Mouse (Mus musculus): ENCODE measurements around the gene Olfr1508. TPM values are rescaled to one million over a fixed set of nuclear protein-coding genes. Genes with fewer than 3 reads are reported as not detected.

The Olfr1508 gene
- polyA plus RNA-seq, 1 experiment = not detected

Other genes starting within 250 kb of the Olfr1508 start
- gene Chd8, start 209.7 kb downstream of the Olfr1508 start, polyA plus RNA-seq (2011; ENCODE audit: insufficient read depth, insufficient read length, low replicate concordance, missing spikeins) = 38.2 and 71.8 TPM in 2 replicates
- gene Tox4, start 188.3 kb downstream of the Olfr1508 start, polyA plus RNA-seq (2011; ENCODE audit: insufficient read depth, insufficient read length, low replicate concordance, missing spikeins) = 8.3 and 25.6 TPM in 2 replicates
- gene Rab2b, start 187.9 kb downstream of the Olfr1508 start, polyA plus RNA-seq (2011; ENCODE audit: insufficient read depth, insufficient read length, low replicate concordance, missing spikeins) = 6.7 and 7.9 TPM in 2 replicates
- 64.5 and 98.3 TPM in 2 replicates for gene Mettl3, start 162.4 kb downstream of the Olfr1508 start, polyA plus RNA-seq (2011; ENCODE audit: insufficient read depth, insufficient read length, low replicate concordance, missing spikeins)
- 0.66 and 1.7 TPM in 2 replicates for gene Sall2, start 138.7 kb downstream of the Olfr1508 start, polyA plus RNA-seq (2011; ENCODE audit: insufficient read depth, insufficient read length, low replicate concordance, missing spikeins)
- gene Olfr1513, start 111.1 kb downstream of the Olfr1508 start, polyA plus RNA-seq (2011; ENCODE audit: insufficient read depth, insufficient read length, low replicate concordance, missing spikeins) = not detected in 2 replicates
- gene Olfr1512, start 88.3 kb downstream of the Olfr1508 start, polyA plus RNA-seq (2011; ENCODE audit: insufficient read depth, insufficient read length, low replicate concordance, missing spikeins) = not detected in 2 replicates
- not detected in 2 replicates for gene Olfr1511, start 70.1 kb downstream of the Olfr1508 start, polyA plus RNA-seq (2011; ENCODE audit: insufficient read depth, insufficient read length, low replicate concordance, missing spikeins)
- gene Olfr1510, start 53.1 kb downstream of the Olfr1508 start, polyA plus RNA-seq (2011; ENCODE audit: insufficient read depth, insufficient read length, low replicate concordance, missing spikeins) = not detected in 2 replicates
- gene Olfr1509, start 24.5 kb downstream of the Olfr1508 start, polyA plus RNA-seq (2011; ENCODE audit: insufficient read depth, insufficient read length, low replicate concordance, missing spikeins) = not detected in 2 replicates
- not detected in 2 replicates for gene Olfr1507, start 28.3 kb upstream of the Olfr1508 start, polyA plus RNA-seq (2011; ENCODE audit: insufficient read depth, insufficient read length, low replicate concordance, missing spikeins)